Mouse (Mus musculus): ENCODE data around the gene Bricd5. TPM values are rescaled to one million over a fixed set of nuclear protein-coding genes. Genes with fewer than 3 reads are reported as not detected.
A peak's percentile ranks its signal among the peaks of the same experiment; 100 is the strongest.

The Bricd5 gene
- polyA plus RNA-seq, 1 experiment from 2014 or later, result 0.73 TPM

- Histone ChIP-seq H3K27ac (replicated peaks) (no peak overlapping the region), H3K27me3 (replicated peaks) (no peaks in the 10 kb centered on the region), H3K4me2 (peak overlapping the region; percentile 62), H3K4me3 (replicated peaks) (peak overlapping the region; percentile 77; the same call in 1 of the 2 replicates), H3K9me3 (replicated peaks) (no peaks in the 10 kb centered on the region), H3K9ac (replicated peaks) (peak overlapping the region; percentile 87), H3K36me3 (peaks cover 37% of the 10 kb centered on the region), H3K4me1 (peaks cover 53% of the 10 kb centered on the region)
- WGBS, result 93% methylated on average over 20 of the region's 20 CpGs
- ATAC-seq (ENCODE audit: low FRiP score), result no peak
Observed at GRCm38 (mm10) chr17:24477053-24477984, 3.6 kb downstream of the Bricd5 start.

GRCm38 (mm10) chr17:24477985-24478600 is 4.4 kb downstream of the Bricd5 start:
- Histone ChIP-seq H3K27me3 (replicated peaks) (no peaks in the 10 kb centered on the region), H3K27ac (replicated peaks) (peak overlapping the region; percentile 98), H3K36me3 (peaks cover 35% of the 10 kb centered on the region), H3K4me3 (replicated peaks) (peak overlapping the region; percentile 77), H3K4me1 (peaks cover 45% of the 10 kb centered on the region), H3K9ac (replicated peaks) (peak overlapping the region; percentile 87), H3K9me3 (replicated peaks) (no peaks in the 10 kb centered on the region), H3K4me2 (peak overlapping the region; percentile 62)
- 56% methylated on average over 11 of the region's 11 CpGs for WGBS
- ATAC-seq (ENCODE audit: low FRiP score), result 0 out of 2 replicates have a peak, but pooled peaks have one; percentile 15

GRCm38 (mm10) chr17:24478663-24479380 is 5.1 kb downstream of the Bricd5 start, which contains the start of gene Mlst8:
Mlst8 (minus strand) TSS chr17:24479078.
- Histone ChIP-seq H3K4me2 (peak within 1 kb of the TSS; percentile 62), H3K4me3 (replicated peaks) (peak within 1 kb of the TSS; percentile 77), H3K36me3 (peaks cover 30% of the 10 kb centered on the region), H3K4me1 (peaks cover 38% of the 10 kb centered on the region), H3K9ac (replicated peaks) (peak within 1 kb of the TSS; percentile 87), H3K27ac (replicated peaks) (peak within 1 kb of the TSS; percentile 98), H3K27me3 (replicated peaks) (no peaks in the 10 kb centered on the region), H3K9me3 (replicated peaks) (no peaks in the 10 kb centered on the region)
- peak; percentile 92 for ATAC-seq (ENCODE audit: low FRiP score)
- WGBS, result under 1% methylated on average over 48 of the region's 48 CpGs

- Histone ChIP-seq H3K27me3 (replicated peaks) (no peaks in the 10 kb centered on the region), H3K9ac (replicated peaks) (no peak overlapping the region), H3K4me3 (replicated peaks) (peak overlapping the region; percentile 77), H3K36me3 (peaks cover 27% of the 10 kb centered on the region), H3K4me1 (peaks cover 33% of the 10 kb centered on the region), H3K4me2 (peak overlapping the region; percentile 62), H3K9me3 (replicated peaks) (no peaks in the 10 kb centered on the region), H3K27ac (replicated peaks) (no peak overlapping the region)
- no peak for ATAC-seq (ENCODE audit: low FRiP score)
- 31% methylated on average over 1 of the region's 1 CpGs for WGBS
Observed at GRCm38 (mm10) chr17:24479431-24479830, 5.7 kb downstream of the Bricd5 start.

- no peaks in the 10 kb centered on the region for H3K9me3 ChIP-seq (replicated peaks)
- peaks cover 29% of the 10 kb centered on the region for H3K4me1 ChIP-seq
- peaks cover 22% of the 10 kb centered on the region for H3K36me3 ChIP-seq
- no peak for ATAC-seq (ENCODE audit: low FRiP score)
- H3K4me3 ChIP-seq (replicated peaks), result no peak overlapping the region
- H3K27ac ChIP-seq (replicated peaks), result peak overlapping the region; percentile 54
- 61% methylated on average over 3 of the region's 3 CpGs for WGBS
- H3K9ac ChIP-seq (replicated peaks), result no peak overlapping the region
- no peaks in the 10 kb centered on the region for H3K27me3 ChIP-seq (replicated peaks)
- no peak overlapping the region for H3K4me2 ChIP-seq
Observed at GRCm38 (mm10) chr17:24480201-24480826, 6.6 kb downstream of the Bricd5 start.

GRCm38 (mm10) chr17:24481027-24481815 is 7.5 kb downstream of the Bricd5 start:
- H3K4me3 ChIP-seq (replicated peaks), result no peak overlapping the region
- H3K9me3 ChIP-seq (replicated peaks), result no peaks in the 10 kb centered on the region
- H3K27me3 ChIP-seq (replicated peaks), result no peaks in the 10 kb centered on the region
- H3K27ac ChIP-seq (replicated peaks), result no peak overlapping the region
- no peak overlapping the region for H3K4me2 ChIP-seq
- H3K9ac ChIP-seq (replicated peaks), result no peak overlapping the region
- ATAC-seq (ENCODE audit: low FRiP score), result no peak
- H3K36me3 ChIP-seq, result peaks cover 13% of the 10 kb centered on the region
- H3K4me1 ChIP-seq, result peaks cover 33% of the 10 kb centered on the region
- 96% methylated on average over 20 of the region's 20 CpGs for WGBS

- Histone ChIP-seq H3K9me3 (replicated peaks) (no peaks in the 10 kb centered on the region), H3K4me1 (peaks cover 27% of the 10 kb centered on the region), H3K36me3 (no peaks in the 10 kb centered on the region), H3K4me3 (replicated peaks) (no peak overlapping the region), H3K9ac (replicated peaks) (no peak overlapping the region), H3K27me3 (replicated peaks) (no peaks in the 10 kb centered on the region), H3K4me2 (no peak overlapping the region), H3K27ac (replicated peaks) (no peak overlapping the region)
- no peak for ATAC-seq (ENCODE audit: low FRiP score)
- WGBS, result 49% methylated on average over 3 of the region's 3 CpGs
Observed at GRCm38 (mm10) chr17:24483495-24483894, 9.8 kb downstream of the Bricd5 start.

- peaks cover 32% of the 10 kb centered on the region for H3K4me1 ChIP-seq
- H3K4me3 ChIP-seq (replicated peaks), result no peak overlapping the region
- 0 out of 2 replicates have a peak overlapping the region, but pooled peaks have one; percentile 14 for H3K9ac ChIP-seq (replicated peaks)
- no peaks in the 10 kb centered on the region for H3K36me3 ChIP-seq
- no peaks in the 10 kb centered on the region for H3K9me3 ChIP-seq (replicated peaks)
- H3K4me2 ChIP-seq, result no peak overlapping the region
- no peaks in the 10 kb centered on the region for H3K27me3 ChIP-seq (replicated peaks)
- WGBS, result 44% methylated on average over 11 of the region's 11 CpGs
- no peak for ATAC-seq (ENCODE audit: low FRiP score)
- H3K27ac ChIP-seq (replicated peaks), result peak overlapping the region; percentile 78
Observed at GRCm38 (mm10) chr17:24485090-24485860, 11.6 kb downstream of the Bricd5 start.

GRCm38 (mm10) chr17:24488186-24488661 is 14.5 kb downstream of the Bricd5 start, which contains the start of gene Caskin1:
Caskin1 (plus strand) TSS chr17:24488601.
- peak within 1 kb of the TSS; percentile 87 for H3K4me2 ChIP-seq
- ATAC-seq (ENCODE audit: low FRiP score), result peak; percentile 71
- no peaks in the 10 kb centered on the region for H3K36me3 ChIP-seq
- no peaks in the 10 kb centered on the region for H3K9me3 ChIP-seq (replicated peaks)
- H3K9ac ChIP-seq (replicated peaks), result peak within 1 kb of the TSS; percentile 98
- peak within 1 kb of the TSS; percentile 95 for H3K4me3 ChIP-seq (replicated peaks)
- no peaks in the 10 kb centered on the region for H3K27me3 ChIP-seq (replicated peaks)
- H3K4me1 ChIP-seq, result peaks cover 51% of the 10 kb centered on the region
- WGBS, result under 1% methylated on average over 45 of the region's 45 CpGs
- peak within 1 kb of the TSS; percentile 96 for H3K27ac ChIP-seq (replicated peaks)
